Mouse (Mus musculus): ENCODE data around the gene Prr19.

GRCm38 (mm10) chr7:25313325-25313724 lies 12.1 kb downstream of the Prr19 start:
- TF ChIP-seq CTCF (IDR thresholded peaks at IDR 0.05; ENCODE audit: borderline replicate concordance, insufficient read depth, low read length) (no peak), POLR2A (IDR thresholded peaks at IDR 0.05; ENCODE audit: low read depth, low read length) (no peak)
